Mouse (Mus musculus): Measurements from ENCODE around the gene Limd2.
"Not testable (repeated sequence)": the region's sequence is repeated elsewhere in the genome, so short reads cannot be mapped to it uniquely, and the experiment has no call there.

The Limd2 gene

DNA sequence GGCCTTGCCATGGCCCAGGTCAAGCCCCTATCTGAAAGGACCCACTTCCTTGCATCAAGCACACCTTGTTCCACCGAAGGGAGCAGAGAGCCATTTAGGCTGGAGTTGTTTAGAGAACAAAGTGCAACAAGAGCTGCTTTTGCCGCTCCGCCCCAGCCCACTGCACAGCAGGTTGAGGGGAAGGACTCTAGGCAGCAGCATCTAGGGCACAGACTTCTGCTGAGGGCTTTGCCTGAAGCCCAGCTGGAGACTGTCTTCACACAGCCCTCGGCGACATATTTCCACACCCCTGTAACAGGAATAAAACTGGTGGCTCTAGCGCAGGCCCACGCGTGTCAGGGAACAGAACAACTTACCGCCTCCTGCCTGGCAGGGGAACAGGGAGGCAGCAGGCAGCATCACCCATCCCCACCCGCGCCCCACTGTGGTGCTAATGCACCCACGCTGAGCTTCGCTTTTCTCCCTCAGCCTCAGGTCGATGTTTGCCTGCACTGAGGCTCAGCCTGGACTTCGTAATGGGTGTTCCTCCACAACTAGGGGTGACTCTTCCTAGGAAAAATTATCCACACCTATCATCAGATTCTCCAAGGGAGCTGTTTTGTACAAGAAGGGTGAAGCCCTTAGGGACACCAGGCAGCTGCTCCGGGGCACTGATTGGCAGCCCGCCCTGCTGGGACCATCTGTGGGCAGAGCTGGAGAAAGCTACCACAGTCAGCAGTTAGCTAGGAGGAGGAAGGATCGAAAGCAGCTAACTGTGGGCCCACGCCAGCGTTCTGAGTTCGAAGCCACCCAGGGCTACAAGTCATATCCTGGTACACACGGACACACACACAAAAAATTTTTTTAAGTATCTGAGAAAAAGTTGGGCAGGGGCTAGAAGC, at the start of gene Limd2, which contains the start of gene Gm10840:
Gene Limd2 (minus strand): TSS at position 20 of the 881 bp plus-strand sequence.
Gene Gm10840 (plus strand): TSS at position 10 of the 881 bp plus-strand sequence.
- peak; percentile 45 to 58 for DNase-seq (ENCODE audit: low spot score in 2 of 2)

DNA sequence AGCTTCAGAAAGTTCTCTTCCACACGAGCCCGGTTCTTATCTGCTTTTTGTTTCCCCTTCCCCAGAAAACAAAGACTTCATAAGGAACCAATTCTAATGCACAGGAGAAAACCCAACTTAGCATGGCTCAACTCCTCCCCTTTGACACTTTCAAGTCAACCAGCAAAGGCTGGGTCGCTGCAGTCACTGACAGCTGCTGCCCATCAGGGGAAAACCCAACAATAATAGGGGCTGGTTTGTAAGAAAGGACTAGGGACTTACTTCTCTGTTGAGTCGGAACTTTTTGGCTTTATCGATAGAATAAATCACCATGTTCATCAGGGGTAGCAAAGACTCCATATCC, 41.4 kb upstream of the Limd2 start, which contains the start of gene Strada:
Gene Strada (minus strand): TSS at position 46 of the 343 bp plus-strand sequence.
- no peak for DNase-seq (ENCODE audit: low spot score in 2 of 2)

DNA sequence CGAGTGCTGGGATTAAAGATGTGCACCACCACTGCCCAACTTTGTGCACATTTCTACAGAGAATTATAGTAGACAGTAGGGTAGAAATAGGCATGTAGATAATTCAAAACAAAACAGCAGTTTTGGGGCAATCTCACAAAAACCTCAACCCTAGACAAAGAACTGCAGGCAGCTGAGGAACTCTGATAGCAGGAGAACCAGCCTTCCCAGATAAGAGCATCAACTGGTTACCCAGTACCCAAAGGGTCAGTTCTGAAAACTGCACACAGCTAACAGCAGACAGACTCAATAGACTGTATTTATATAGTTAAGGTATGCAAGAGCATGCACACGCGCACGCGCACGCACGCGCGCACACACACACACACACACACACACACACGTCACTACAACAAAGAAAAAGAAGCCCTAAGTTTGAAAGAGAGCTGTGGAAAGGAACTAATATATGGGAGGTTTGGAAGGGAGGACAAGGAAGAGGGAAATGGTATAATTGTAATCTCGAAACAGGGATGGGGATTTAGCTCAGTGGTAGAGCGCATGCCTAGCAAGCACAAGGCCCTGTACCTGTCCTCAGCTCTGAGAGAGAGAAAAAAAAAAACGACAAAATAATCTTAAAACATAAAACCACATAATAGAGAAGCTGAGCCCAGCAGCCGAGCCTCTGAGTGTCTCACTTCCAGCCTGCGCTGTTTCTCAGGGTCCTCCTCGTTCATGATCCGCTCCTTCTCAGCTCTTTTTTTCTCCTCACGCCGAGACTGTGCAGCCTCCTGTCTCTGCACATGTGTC, 40.9 kb upstream of the Limd2 start:
- no peak for DNase-seq (ENCODE audit: low spot score in 2 of 2)

DNA sequence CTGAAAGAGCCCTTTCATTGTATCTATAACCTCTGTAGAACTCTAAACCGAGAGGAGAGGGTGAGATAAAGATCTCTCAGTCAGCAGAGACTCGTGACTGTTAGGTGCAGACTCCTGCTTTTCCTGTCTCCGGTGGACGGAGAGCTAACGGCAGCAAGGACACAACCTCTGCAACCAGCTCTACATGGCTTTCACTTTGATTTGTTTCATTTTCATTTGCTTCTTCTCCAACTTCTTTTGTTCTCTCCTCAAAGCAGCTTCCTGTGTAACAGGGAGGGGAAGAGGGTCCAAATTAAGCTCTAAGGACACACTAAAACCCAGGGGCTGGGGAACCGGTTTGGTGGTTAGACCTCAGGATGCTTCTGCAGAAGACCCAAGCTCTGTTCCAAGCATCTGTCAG, 40.1 kb upstream of the Limd2 start:
- DNase-seq (ENCODE audit: low spot score in 2 of 2), result no peak

DNA sequence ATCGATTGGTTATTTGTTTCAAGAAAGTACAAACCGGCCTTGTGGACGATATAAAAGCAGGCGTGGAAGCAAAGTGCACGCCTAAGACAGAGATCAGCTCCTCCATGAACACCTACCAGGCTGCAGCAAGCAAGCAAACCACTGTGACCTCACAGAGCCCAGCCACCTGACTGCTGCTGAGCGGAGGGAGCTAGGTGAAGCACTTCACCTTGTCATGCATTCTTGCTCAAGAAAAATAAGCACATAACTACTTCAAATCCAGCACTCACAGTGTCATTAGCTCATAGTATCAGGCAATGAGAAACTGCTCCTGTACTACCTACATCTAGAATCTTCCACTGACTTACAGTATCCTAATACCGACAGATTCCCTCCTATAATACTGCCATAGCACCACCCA, 39.3 kb upstream of the Limd2 start:
- DNase-seq (ENCODE audit: low spot score in 2 of 2), result not testable (repeated sequence)

DNA sequence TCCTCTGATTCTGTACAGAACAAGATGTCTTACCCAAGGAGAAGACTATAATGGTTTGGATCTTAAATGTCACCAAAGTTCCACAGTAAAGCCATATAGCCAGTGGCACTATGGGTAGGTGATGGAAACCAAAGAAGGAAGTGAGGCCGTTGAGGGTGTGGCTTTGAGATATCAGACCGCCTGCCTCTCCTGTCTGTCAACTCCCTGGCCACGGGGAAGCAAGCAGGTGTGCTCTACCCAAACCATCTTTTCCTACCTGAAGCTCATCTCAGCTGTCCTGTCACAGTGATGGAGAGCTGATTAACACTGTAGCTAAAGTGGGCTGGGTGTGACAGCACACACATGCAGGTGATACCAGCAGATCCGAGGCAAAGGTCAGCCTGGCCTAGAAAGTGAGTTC, 37.6 kb upstream of the Limd2 start:
- DNase-seq (ENCODE audit: low spot score in 2 of 2), result no peak

DNA sequence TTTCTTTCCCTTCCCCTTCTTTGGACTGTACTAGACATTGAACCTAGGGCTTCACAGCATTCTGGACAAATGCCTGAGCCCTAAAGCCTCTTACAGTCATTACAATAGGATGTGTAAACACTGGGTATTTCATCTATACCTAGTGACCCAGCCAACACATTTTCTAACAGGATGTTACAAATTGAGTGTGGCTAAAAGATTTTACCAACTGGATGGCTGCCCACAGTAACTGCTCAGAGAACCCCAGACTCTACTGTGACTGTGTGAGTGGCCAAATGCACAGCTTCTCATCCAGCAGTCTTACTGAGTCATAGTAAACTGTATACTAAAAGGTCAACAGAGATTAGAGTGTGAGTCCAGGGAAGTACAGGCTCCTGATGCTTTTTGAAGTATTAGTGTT, 34.7 kb upstream of the Limd2 start:
- no peak for DNase-seq (ENCODE audit: low spot score in 2 of 2)

DNA sequence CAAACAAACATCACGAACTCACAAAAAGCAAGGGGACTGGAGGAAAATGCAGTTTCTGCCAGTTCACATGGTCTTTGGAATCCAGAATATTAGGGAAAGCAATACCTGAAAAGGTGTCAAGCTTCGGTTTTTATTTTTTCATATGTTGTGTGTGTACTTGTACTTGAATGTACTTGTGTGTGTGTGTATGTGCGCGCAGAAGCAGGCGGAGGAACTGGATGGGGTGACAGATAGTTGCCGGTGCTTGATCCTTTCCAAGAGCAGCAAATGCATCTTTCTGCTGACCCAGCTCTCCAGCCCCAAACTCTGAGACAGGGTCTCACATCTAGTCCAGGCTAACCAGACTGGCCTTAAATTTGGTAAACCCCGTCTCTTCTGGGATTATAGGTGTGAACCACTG, 34.2 kb upstream of the Limd2 start:
- DNase-seq (ENCODE audit: low spot score in 2 of 2), result no peak

DNA sequence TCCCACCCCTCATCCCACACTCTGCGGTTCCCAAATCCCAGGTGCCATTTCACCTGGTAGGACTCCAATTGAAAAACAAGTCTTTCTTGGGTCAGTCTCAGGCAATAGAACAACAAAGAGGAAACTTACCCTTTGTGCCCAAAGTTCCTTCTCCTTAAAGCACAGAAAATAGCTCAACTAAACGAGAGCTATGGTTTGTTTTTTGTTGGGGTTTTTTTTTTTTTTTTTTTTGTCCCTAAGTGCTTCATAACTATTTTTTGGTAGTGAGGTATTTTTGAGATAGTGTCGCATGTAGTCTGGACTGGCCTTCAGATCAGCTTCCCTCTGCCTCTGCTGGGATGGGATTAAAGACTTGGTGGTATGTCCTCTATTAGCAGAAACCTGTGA, 33.5 kb upstream of the Limd2 start:
- DNase-seq (ENCODE audit: low spot score in 2 of 2), result no peak

DNA sequence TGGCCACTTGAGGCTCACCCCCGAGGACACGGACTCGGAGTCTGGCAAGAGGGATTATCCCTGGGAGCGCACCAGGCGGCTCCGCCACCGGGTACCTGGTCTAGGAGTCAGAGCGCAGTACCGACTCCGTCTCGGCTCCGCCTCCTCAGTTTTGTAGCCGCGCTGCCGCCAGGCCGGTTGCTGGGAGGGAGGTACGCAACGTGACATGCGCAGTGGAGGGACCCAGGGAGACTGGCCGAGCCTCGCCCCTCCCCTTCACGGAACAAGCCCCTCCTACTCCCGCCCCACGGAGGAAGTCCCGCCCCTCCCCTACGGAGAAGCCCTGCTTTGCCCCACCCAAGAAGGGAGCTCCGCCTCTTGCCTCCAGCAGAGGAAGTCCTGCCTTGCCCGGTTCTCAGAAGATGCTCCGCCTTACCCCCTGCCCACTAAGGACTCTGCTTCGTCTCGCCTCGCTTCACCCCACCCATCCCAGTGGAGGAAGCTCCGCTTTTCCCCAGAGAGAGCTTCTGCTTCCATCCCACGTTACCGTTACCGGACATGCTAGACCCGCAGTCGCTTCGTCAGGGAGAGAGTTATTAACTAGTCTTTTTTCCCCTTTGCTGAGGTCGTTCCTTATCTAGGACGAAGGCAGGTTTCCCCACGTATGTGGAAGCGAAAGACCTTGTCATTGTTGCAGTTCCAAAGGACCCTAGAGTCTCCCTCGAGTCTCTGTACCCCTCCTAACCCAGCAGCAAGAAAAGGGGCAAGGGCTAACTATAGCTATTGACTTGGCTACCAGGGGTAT, 32.9 kb upstream of the Limd2 start:
- peak; percentile 93 to 99 for DNase-seq (ENCODE audit: low spot score in 2 of 2)

DNA sequence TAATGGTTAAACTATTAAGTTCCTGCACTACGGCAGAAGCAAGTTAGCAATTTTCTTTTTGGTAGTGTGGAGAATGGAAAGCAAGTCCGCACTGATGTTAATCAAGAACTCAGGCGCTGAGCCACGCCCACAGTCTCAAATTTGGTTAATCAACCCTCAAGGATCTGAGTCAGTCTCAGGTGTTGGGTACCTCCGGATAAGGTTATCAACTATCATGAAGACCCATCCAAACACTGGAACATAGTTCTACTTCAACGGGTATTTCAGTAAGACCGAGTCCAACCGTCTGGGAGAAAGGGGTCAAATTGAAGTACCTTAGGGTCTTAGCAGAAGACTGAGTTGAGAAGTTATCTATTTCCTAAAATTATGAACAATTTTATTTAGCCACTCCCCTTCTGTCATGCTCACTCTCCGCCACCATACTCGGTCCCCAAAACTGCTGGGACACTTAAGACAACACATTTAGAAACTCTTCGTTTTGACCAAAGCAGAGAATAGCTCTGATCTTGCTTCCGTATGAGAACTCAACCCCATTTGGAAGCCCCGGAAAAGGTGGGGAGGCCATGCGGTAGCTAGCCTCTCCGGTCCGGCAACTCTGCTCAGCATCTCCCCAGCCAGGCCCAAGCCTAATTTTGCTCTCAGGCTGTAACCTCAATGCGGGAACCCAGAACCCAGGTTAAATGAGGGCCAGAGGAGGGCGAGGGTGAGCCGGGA, 32.2 kb upstream of the Limd2 start:
- peak in 1 of 2 experiments; percentile 30 for DNase-seq (ENCODE audit: low spot score in 2 of 2)

DNA sequence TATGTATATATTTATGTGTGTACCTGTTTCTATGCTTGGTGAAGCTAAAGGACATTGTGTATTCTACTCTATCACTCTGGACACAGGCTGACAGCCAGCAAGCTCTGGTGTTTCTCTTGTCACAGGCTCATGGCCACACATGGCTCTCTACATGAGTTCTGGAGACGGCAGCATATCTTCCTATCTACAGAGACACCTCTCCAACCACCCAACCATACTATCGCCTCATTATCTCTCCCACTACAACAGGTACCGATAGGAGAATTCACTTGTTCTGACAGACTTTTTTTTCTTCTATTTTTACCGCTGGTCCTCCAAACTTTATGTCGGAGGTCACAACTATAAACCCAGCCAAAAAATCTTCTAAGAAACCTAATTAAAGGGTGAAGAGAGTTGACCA, 31.6 kb upstream of the Limd2 start:
- no peak for DNase-seq (ENCODE audit: low spot score in 2 of 2)

DNA sequence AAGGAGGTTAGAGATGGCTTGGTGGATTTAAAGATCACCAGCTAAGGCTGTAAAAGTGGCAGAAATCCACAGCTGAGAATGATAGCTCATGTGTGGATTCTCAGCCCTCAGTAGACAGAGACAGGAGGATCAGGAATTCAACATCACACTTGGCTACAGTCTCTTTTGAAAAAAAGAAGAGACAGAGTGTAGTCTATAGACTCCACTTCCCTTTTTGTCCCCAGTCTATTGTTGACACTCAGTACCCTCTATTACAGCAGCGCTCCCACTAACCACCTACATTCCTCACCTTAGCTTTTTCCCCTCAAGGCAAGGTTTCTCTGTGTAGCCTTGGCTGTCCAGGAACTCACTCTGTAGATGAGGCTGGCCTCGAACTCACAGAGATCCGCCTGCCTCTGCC, 31.1 kb upstream of the Limd2 start:
- no peak for DNase-seq (ENCODE audit: low spot score in 2 of 2)

DNA sequence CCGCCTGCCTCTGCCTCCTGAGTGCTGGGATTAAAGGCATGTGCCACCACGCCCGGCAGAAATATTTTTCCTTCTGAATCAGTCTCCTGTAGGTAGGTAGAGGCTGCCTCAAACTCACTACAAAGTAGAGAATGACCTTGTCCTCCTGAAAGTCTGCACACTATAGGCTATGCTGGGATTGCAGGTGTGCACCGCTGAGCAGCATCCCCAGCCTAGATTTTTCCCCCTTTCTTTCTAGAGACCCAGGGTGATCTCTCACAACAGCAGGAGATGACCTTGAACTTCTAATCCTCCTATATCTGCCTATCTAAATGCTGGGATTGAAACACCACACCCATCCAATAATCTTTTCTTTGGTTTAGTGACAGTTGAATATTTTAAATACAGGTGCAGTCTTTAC, 26.7 kb upstream of the Limd2 start:
- no peak for DNase-seq (ENCODE audit: low spot score in 2 of 2)

DNA sequence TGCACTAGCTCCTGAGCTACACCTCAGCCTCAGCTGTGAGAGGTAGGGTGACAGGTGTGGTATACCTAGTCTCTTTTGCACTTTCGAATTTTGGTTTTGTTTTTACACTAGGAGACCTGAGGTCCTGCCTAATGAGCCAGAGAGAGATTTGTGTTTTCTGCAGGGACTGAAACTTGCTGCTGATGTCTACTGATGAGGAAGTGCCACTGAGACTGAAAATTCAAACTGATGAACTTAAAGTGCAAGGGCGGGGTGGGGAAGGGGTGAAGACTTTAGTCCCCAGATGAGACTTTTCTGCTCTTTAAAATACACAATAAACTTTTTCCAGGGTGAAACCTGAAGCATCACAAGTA, 19.8 kb upstream of the Limd2 start:
- DNase-seq (ENCODE audit: low spot score in 2 of 2), result no peak

DNA sequence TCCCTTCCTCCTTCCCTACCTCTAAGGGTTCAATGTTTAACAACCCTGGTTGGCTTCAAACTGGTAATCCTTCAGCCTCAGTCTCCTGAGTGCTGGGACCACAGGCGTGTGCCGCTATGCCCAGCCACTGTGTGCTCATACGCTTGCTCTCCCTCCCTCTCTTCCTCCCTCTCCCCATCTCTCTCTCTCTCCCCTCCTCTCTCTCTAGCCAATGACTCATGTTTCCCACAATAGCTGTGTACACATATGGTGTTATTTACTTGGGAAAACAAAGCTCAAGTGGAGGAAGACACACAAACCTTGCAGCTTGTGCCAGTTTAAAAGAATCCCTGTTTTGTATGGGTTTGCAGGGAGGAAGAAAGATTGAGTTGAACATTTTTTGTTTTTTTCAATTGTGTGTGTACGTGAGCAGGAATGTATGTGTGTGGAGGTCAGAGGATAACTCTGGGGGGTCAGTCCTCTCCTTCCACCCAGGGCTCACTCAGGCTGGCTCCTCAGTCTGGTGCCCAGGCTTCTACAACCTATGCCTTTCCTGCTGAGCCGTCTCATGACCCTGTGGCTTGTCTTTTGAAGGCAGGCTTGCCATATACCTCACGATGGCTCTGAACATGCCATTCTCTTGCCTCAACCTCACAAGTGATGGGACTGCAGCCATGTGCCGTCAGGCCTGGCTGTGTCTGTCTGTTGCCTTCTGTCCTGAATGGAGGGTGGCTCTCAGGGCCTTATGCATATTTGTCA, 19.2 kb upstream of the Limd2 start:
- no peak for DNase-seq (ENCODE audit: low spot score in 2 of 2)

DNA sequence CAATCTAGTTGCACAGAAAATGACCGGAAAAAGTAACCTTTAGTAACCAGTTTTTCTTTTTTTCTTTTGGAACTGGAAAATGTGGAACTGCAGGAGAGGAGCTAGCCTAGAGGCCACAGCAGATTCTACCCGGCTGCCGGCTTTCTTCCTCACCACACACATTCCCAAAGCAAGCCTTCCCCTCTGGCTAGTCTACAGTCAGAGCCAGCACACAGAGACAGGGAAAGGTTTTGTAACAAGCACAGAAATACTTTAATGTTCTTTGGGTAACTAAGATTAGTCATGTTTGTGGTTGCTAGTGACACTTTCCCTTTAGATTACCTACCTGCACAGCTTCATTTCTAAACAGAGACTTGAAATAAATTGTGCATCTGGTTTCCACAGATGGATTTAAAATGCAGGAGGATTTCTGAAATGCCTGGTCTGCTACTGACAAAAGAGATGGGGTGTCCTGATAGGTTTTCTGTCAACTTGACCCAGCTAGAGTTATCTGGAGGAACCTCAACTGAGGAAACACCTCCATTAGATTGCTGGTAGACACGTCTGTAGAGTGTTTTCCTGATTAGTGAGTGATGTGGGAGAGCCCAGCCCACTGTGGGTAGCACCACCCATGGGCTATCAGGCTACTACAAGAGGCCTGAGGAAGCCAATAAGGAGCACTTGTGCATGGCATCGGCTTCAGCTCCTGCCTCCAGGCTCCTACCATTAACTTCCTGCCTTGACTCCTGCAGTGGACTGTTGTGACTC, 17.5 kb upstream of the Limd2 start:
- DNase-seq (ENCODE audit: low spot score in 2 of 2), result no peak

DNA sequence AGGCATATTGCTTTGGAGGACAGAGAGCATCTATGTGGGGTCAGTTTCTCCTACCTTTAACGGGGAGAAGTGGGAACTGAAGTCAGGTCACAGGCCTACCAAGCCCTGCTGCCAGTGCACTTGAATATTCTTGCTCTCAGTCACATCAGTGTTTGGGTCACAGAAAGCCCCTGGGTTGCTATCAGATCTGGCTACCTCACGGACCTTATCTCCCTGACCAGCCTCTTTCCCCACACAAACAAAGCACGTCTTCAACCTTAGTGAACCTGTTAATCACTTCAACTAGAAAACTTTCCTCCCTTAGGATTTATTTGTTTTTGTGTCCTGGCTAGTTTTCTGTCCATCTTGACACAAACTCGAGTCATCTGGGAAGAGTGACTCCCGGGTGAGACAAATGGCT, 15.7 kb upstream of the Limd2 start:
- no peak for DNase-seq (ENCODE audit: low spot score in 2 of 2)

DNA sequence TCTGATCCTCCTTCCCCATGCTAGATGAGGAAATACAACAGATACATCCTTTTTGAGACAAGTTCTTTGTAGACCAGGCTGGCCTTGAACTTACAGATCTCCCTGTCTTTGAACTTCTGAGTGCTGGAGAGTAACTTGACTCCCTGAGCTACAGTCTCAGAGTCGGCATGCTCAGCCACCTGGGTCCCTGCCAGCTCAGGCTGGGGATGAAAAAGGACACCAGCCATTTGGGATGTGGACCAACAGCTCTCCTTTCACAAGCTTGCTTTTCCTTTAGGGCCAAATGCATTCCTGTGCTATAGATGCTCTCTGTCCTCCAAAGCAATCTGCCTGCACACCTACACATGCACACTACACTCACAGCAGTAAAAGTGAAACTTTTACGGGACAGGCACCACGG, 14.4 kb upstream of the Limd2 start:
- DNase-seq (ENCODE audit: low spot score in 2 of 2), result no peak

DNA sequence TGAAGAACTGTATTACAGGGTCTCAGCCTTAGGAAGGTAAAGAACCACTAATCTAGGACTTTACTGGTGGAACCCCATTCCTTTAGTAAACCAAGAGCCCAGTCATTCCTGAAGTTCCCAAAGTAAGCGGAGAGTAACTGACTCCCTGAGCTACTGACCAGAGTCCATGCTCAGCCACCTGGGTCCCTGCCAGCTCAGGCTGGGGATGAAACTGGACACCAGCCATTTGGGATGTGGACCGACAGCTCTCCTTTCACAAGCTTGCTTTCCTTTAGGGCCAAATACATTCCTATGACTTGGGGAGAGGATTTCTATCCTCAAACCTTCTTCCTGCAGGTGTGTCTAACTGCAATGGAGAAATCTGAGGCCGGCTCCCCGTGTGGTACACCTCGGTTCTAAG, 13.7 kb upstream of the Limd2 start:
- DNase-seq (ENCODE audit: low spot score in 2 of 2), result no peak

Measured in spleen, postnatal 10 days (tissue).